Mouse (Mus musculus) spleen, adult 2 months (tissue): ENCODE data around the gene Tfe3. TPM values are rescaled to one million over a fixed set of nuclear protein-coding genes. Genes with fewer than 3 reads are reported as not detected.
"Not testable (repeated sequence)": the region's sequence is repeated elsewhere in the genome, so short reads cannot be mapped to it uniquely, and the experiment has no call there.

Experiments
- DNase-seq, 2 experiments: peaks; one replicate each; pipeline versions ENCODE4 v3.0.0 to v3.0.0-alpha.2; 2012 to 2021; ENCODE audit warnings: low spot score in 2 of 2, low read depth in 1 of 2
- H3K27ac ChIP-seq: fragments of 200-500 bp; 2 replicates; pipeline ENCODE4 v1.5.1; 2012; ENCODE audit warnings: low read length, inconsistent platforms; ENCODE audit not compliant: insufficient read depth
- H3K27me3 ChIP-seq: fragments of 200-500 bp; 2 replicates; pipeline ENCODE4 v1.6.1; 2012; ENCODE audit warnings: mild to moderate bottlenecking, moderate library complexity, low read length, inconsistent platforms; ENCODE audit not compliant: control insufficient read depth, insufficient read depth
- H3K36me3 ChIP-seq: fragments of 200-500 bp; 2 replicates; pipeline ENCODE4 v1.6.1; 2012; ENCODE audit warnings: mild to moderate bottlenecking, low read length, inconsistent platforms; ENCODE audit not compliant: control insufficient read depth, insufficient read depth
- H3K4me1 ChIP-seq: fragments of 200-500 bp; 2 replicates; pipeline ENCODE4 v1.6.1; 2011; ENCODE audit warnings: inconsistent platforms; ENCODE audit not compliant: control insufficient read depth, insufficient read depth, insufficient read length
- H3K4me3 ChIP-seq: fragments of 200-500 bp; 2 replicates; pipeline ENCODE4 v1.5.1; 2011; ENCODE audit warnings: mild to moderate bottlenecking, inconsistent platforms; ENCODE audit not compliant: insufficient read depth, insufficient read length; ENCODE audit errors: extremely low read depth
- CTCF ChIP-seq: fragments of 200-500 bp; IDR thresholded peaks from 2 replicates; pipeline ENCODE4 v1.5.1; 2011; ENCODE audit warnings: mild to moderate bottlenecking, inconsistent platforms; ENCODE audit not compliant: insufficient read depth, insufficient read length, insufficient replicate concordance; ENCODE audit errors: extremely low read depth
- POLR2A ChIP-seq: fragments of 200-500 bp; IDR thresholded peaks from 2 replicates; pipeline ENCODE4 v1.6.1; 2011; ENCODE audit warnings: low read depth, low read length, inconsistent platforms
- whole genome bisulfite sequencing: fragments of 180-500 bp; shearing (Covaris S2); methylation state at CpG from one replicate; pipeline ENCODE4 v1.1.7; 2018; 5-methylcytosine and 5-hydroxymethylcytosine counted together
- polyA plus RNA-seq: library from polyadenylated mRNA; depleted of rRNA; stranded (reverse); fragments of >200 nt; gene quantifications from 2 replicates; pipeline ENCODE4 v1.2.3, GENCODE M21; 2012

Gene Tfe3
- polyA plus RNA-seq, 1 experiment: 23.3 TPM

DNA sequence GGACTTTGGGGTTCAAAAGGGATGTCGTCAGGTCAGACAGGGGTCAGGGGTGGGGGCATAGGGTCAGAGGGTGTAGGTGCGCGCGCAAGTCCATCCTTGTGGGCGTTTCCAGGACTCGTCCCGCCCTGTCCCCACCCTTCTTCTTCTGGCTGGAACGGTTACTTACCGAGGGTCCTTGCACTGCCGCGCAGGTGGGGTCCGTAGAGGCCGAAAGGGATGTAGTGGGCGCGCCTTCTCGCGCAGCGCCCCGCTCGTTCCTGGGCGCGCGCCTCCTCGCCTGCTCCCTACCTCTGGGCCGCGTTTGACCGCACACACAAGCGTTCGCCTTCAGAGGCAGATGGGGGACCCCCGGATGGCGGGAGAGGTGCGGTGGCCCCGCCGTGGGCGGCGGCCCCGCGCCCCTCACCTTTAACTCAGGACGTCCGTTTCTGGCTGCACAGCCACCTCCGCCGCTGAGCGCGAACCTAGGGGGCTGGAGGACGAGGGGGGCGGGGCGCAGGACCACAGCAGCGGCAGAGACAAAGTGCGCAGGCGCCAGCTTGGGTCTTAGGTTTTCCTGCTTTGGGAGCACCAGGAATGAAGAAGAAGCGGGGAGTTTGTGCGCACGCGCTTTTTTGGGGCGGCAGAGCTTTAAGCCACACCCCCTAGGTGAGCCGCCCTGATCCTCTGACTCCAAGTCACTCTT lies 11.8 kb upstream of the Tfe3 start, which contains the start of gene Ccdc120:
Gene Ccdc120, minus strand, starts transcription at position 474 of the 685 bp plus-strand sequence.
- TF ChIP-seq CTCF (no peak), POLR2A (no peak)
- Histone ChIP-seq H3K4me3 (peak within 1 kb of the TSS; percentile 44; the same call in 1 of the 2 replicates), H3K36me3 (no peaks in the 10 kb centered on the region), H3K27ac (no peak within 1 kb of the TSS), H3K4me1 (peaks cover 3% of the 10 kb centered on the region), H3K27me3 (peaks cover 2% of the 10 kb centered on the region; the same call in 1 of the 2 replicates)
- WGBS: 23% methylated on average over 56 of the region's 56 CpGs
- DNase-seq: no peak

DNA sequence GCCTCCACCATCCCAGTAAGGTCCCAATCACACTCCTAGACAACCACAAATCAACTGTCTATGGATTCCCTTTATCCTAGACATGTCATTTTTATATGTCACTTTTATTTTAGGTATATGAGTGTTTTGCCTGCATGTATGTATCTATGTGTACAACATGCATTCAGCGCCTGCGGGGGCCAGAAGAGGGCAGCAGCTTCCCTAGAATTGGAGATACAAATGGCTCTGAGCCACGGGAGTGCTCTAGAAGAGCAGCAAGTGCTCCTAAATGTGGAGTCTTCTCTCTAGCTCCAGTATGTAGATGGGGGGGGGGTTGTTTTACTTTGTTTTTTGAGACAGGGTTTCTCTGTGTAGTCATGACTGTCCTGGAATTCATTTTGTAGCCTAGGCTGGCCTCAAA lies 8.7 kb upstream of the Tfe3 start:
- DNase-seq: peak in 1 of 2 experiments; percentile 26
- not testable (repeated sequence) for H3K4me1 ChIP-seq
- WGBS: 19% methylated on average over 3 of the region's 3 CpGs

DNA sequence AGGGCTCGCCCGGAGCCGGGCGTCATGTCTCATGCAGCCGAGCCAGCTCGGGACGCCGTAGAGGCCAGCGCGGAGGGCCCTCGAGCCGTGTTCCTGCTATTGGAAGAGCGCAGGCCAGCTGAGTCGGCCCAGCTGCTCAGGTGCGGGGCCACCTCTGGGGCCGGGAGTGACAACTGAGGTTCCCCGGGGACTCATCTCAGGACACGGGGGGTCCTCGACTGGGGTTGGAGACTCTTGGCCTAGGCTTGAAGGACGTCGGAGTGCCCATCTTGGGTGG lies 499 bp downstream of the Tfe3 start:
- Histone ChIP-seq H3K4me1 (peaks cover 2% of the 10 kb centered on the region; the same call in 1 of the 2 replicates), H3K27ac (peak overlapping the region; percentile 82), H3K36me3 (peaks cover 9% of the 10 kb centered on the region), H3K27me3 (no peaks in the 10 kb centered on the region), H3K4me3 (peak overlapping the region; percentile 86)
- TF ChIP-seq CTCF (no peak), POLR2A (no peak)
- DNase-seq: no peak
- WGBS: 14% methylated on average over 15 of the region's 21 CpGs

More for the DNA sequence above, 8.7 kb upstream of the Tfe3 start:
- H3K36me3 ChIP-seq, H3K27ac ChIP-seq, H3K4me3 ChIP-seq, H3K27me3 ChIP-seq: not testable (repeated sequence)

DNA sequence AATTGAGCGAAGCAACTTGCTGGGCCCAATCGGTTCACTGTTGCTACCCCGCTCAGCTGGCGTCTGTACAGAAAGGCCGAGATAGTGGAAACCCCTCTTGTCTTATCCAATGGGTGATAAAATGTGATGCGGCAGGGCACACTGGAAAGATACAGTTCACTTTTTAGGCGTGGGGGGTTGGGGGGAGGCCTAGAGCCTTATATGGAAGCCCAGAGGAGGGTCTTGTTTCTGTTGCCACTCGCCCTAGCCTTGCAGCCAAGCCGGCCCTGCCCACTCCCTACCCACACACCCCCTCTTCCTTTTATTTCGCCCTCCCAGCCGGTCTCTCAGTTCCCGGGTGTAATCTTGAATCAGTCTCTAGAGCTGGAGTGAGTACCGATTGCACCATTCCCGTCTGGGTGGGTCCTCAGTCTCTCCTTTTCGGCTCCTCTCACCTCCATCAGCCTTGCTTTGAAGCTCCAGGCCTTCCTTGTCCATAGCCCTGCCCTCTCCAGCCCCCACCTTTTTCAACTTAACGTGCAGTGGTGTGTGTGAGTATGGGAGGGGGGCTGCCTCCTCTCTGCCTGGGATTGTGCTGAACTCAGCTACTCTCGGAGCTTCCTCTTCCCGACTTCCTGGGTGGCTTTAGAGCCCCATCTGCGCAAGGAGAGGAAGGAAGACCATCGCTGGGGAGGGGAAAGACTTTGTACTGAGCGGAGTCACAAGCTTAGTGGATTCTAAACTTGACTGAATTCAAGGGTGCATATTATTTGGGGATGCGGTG lies 1.5 kb downstream of the Tfe3 start:
- H3K36me3 ChIP-seq: peaks cover 10% of the 10 kb centered on the region
- H3K4me1 ChIP-seq: peaks cover 2% of the 10 kb centered on the region; the same call in 1 of the 2 replicates
- peak overlapping the region; percentile 86 for H3K4me3 ChIP-seq
- no peak for DNase-seq
- no peaks in the 10 kb centered on the region for H3K27me3 ChIP-seq
- 24% methylated on average over 22 of the region's 22 CpGs for WGBS
- H3K27ac ChIP-seq: peak overlapping the region; percentile 82
- TF ChIP-seq CTCF: no peak
- TF ChIP-seq POLR2A: no peak

DNA sequence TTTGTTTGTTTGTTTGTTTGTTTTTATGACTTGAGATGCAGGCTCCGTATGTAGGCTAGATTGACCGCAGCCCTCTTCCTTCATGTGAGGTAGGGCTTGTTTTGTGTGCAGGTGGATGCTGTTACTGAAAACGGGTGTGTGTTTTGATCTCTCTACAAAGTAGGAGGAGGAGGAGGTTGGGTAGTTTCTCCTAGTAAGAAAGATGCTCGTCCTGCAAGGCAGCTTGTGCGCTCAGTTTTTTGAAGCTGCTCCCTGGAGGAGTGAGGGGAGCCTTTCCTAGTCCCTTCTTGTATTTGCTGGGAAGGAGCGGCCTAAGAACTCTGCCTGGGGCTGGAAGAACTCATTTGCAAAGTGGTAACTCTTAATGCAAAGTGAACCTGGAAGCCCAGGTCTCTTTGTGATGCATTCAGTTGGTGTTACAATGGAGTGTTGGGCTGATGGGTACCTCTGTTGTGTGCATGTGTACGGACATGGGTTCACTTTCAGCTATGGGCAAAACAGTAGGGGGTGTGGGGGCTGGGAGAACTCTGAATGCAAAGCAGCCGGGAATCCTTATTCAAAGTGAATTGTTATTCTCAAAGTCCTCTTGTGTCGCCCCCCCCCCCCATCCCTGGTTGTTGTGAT lies 2.4 kb downstream of the Tfe3 start:
- TF ChIP-seq POLR2A (no peak), CTCF (no peak)
- Histone ChIP-seq H3K36me3 (peaks cover 10% of the 10 kb centered on the region), H3K4me1 (peaks cover 2% of the 10 kb centered on the region; the same call in 1 of the 2 replicates), H3K27me3 (no peaks in the 10 kb centered on the region), H3K4me3 (peak overlapping the region; percentile 4; the same call in 1 of the 2 replicates), H3K27ac (no peak overlapping the region)
- 59% methylated on average over 9 of the region's 9 CpGs for WGBS
- no peak for DNase-seq

DNA sequence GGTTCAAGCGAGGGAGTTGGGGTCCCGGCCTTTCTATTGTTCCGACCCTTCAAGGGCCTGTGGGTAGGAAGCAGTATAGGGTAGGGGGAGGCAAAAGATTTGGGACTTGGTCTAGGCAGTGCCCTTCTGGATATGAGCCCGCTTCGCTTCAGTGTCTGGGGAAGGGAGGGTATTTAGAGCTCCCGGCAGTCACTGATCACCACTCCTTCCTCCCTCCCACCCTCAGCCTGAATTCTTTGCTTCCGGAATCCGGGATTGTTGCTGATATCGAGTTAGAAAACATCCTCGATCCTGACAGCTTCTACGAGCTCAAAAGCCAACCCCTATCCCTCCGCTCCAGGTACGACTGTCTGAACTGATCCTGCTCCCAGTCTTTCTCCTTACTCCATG lies 2.9 kb downstream of the Tfe3 start:
- Histone ChIP-seq H3K4me1 (peaks cover 2% of the 10 kb centered on the region; the same call in 1 of the 2 replicates), H3K36me3 (peaks cover 10% of the 10 kb centered on the region), H3K27me3 (no peaks in the 10 kb centered on the region), H3K27ac (peak overlapping the region; percentile 29; the same call in 1 of the 2 replicates), H3K4me3 (no peak overlapping the region)
- DNase-seq: no peak
- WGBS: 72% methylated on average over 13 of the region's 13 CpGs
- TF ChIP-seq POLR2A (no peak), CTCF (no peak)

DNA sequence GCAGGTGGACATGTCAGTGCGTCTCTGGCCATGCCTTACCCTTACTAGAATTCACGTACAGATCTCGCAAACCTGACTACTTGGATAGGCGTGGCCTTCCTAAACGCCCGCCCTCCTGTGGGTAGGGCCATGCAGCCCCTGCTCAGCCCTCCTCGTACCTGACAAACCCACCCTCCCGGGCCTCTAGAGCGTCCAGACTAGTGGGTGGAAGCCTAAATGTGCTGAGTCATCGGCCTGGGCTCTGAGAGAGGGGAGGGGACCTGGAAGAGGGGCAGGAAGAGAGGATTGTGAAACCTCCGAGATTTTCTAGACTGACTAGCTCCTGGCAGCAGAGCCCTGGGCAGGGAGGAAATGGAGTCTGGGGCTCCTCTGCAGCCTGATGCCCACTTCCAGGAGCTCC lies 3.4 kb downstream of the Tfe3 start:
- no peak overlapping the region for H3K4me3 ChIP-seq
- no peaks in the 10 kb centered on the region for H3K27me3 ChIP-seq
- peaks cover 2% of the 10 kb centered on the region; the same call in 1 of the 2 replicates for H3K4me1 ChIP-seq
- TF ChIP-seq POLR2A (no peak), CTCF (no peak)
- 47% methylated on average over 11 of the region's 11 CpGs for WGBS
- H3K36me3 ChIP-seq: peaks cover 13% of the 10 kb centered on the region
- DNase-seq: no peak
- H3K27ac ChIP-seq: no peak overlapping the region; the same call in 1 of the 2 replicates
